Mouse (Mus musculus) 3T3-L1 (cell line): ENCODE results near the gene Mob3a.

Source experiments
- DNase-seq: peaks from one replicate; pipeline ENCODE4 v3.0.0-alpha.2; 2015; ENCODE audit warnings: low read depth, low spot score

The Mob3a gene

GRCm38 (mm10) chr10:80701721-80702535, at the start of gene Mob3a, which contains the start of gene Izumo4:
Gene Mob3a, minus strand, starts transcription at chr10:80701977.
Gene Izumo4, plus strand, starts transcription at chr10:80702184.
- DNase-seq, result peak; percentile 99

- peak; percentile 98 for DNase-seq
Observed at GRCm38 (mm10) chr10:80751188-80751832, 49.5 kb upstream of the Mob3a start.

GRCm38 (mm10) chr10:80748609-80749008, 46.8 kb upstream of the Mob3a start:
- peak; percentile 86 for DNase-seq

GRCm38 (mm10) chr10:80747410-80747809, 45.6 kb upstream of the Mob3a start:
- DNase-seq, result peak; percentile 83

- DNase-seq, result peak; percentile 80
Observed at GRCm38 (mm10) chr10:80744262-80744661, 42.5 kb upstream of the Mob3a start.

GRCm38 (mm10) chr10:80742180-80742978, 40.6 kb upstream of the Mob3a start, which contains the start of gene Ap3d1:
Gene Ap3d1, minus strand, starts transcription at chr10:80742264.
- peak; percentile 100 for DNase-seq

- no peak for DNase-seq
Observed at GRCm38 (mm10) chr10:80741634-80742179, 39.9 kb upstream of the Mob3a start.

GRCm38 (mm10) chr10:80741146-80741545, 39.4 kb upstream of the Mob3a start:
- peak; percentile 41 for DNase-seq

- DNase-seq, result peak; percentile 33
Observed at GRCm38 (mm10) chr10:80738657-80739056, 36.9 kb upstream of the Mob3a start.

- DNase-seq, result no peak
Observed at GRCm38 (mm10) chr10:80736731-80737130, 35.0 kb upstream of the Mob3a start.

GRCm38 (mm10) chr10:80732611-80733101, 30.9 kb upstream of the Mob3a start:
- no peak for DNase-seq

GRCm38 (mm10) chr10:80727369-80728127, 25.8 kb upstream of the Mob3a start:
- DNase-seq, result no peak

- no peak for DNase-seq
Observed at GRCm38 (mm10) chr10:80717281-80717680, 15.5 kb upstream of the Mob3a start.

- DNase-seq, result no peak
Observed at GRCm38 (mm10) chr10:80710834-80711233, 9.1 kb upstream of the Mob3a start.

- DNase-seq, result no peak
Observed at GRCm38 (mm10) chr10:80705479-80705878, 3.7 kb upstream of the Mob3a start.

GRCm38 (mm10) chr10:80705033-80705432, 3.3 kb upstream of the Mob3a start:
- no peak for DNase-seq

- DNase-seq, result no peak
Observed at GRCm38 (mm10) chr10:80704418-80704817, 2.6 kb upstream of the Mob3a start.

GRCm38 (mm10) chr10:80703643-80704042, 1.9 kb upstream of the Mob3a start:
- no peak for DNase-seq

- peak; percentile 93 for DNase-seq
Observed at GRCm38 (mm10) chr10:80702536-80703390, 986 bp upstream of the Mob3a start.

- peak; percentile 33 for DNase-seq
Observed at GRCm38 (mm10) chr10:80700732-80701131, 1.0 kb downstream of the Mob3a start.
